Mouse (Mus musculus): ENCODE measurements around the gene Cotl1. TPM values are rescaled to one million over a fixed set of nuclear protein-coding genes. Genes with fewer than 3 reads are reported as not detected.

The Cotl1 gene
- total RNA-seq, 2 experiments from 2014 or later = 17.5 to 19.0 TPM

DNA sequence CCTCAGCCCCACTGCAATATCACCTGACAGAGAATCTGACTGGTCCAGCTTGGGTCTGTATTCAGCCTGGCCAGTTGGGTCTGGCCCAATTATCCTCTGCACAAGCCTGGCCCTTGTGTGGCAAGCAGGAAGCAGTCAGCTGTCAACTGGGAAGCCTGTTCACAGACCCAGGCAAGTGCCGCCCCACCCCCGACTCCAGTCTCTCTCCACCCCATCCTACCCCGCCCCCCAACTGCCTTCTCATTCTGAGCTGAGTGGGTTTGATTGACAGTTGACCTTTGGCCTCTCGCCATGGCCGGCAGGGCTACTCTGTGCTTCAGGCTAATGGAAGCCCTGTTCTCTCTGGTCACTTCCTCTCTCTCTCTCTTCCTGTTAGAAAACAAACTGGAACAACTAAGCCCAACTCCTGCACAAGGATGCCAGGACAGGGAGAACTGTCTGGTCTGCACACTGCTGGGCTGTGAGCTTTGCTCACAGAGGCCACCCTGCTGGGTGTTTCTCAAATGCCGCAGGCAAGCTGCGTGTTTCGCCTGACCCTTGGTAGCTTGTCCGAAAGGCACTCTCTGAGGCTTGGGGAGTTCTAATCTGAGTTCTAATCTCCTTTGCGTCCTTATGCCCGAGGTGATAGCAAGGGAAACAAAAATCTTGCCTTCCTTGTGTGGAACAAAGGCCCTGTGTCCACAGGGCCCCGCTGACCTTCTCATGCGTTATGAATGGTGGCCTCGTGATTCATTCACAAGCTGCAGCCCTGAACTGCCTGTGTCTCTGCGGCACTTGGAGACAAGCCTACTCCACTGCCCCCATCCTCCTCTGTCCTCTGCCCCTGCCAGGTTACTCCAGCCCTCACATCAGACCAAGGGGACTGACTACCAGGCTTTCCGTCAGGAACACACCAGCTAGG lies 48.3 kb downstream of the Cotl1 start:
- intact Hi-C loops (cut with DNase I) = no loop called here
- no peak for DNase-seq

DNA sequence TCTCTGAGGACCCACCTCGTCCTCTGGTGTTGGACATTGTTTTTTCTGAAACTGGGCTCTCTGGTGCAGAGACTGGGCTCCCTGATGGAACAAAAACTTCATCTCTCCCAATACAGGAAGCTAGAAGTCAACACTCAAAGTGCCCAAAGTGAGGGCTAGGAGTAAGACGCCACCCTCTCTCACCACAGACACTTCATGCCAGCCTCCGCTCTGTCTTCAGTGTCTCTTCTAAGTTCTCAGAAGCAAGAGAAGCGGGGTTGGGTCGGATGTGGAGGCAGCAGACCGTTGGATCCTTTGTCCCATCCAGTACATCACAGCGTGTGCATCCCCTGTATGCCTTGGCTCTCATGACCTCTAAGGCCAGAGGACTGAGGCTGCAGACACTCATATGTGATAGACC lies 50.8 kb downstream of the Cotl1 start:
- DNase-seq = no peak
- intact Hi-C loops (cut with DNase I) = no loop called here

DNA sequence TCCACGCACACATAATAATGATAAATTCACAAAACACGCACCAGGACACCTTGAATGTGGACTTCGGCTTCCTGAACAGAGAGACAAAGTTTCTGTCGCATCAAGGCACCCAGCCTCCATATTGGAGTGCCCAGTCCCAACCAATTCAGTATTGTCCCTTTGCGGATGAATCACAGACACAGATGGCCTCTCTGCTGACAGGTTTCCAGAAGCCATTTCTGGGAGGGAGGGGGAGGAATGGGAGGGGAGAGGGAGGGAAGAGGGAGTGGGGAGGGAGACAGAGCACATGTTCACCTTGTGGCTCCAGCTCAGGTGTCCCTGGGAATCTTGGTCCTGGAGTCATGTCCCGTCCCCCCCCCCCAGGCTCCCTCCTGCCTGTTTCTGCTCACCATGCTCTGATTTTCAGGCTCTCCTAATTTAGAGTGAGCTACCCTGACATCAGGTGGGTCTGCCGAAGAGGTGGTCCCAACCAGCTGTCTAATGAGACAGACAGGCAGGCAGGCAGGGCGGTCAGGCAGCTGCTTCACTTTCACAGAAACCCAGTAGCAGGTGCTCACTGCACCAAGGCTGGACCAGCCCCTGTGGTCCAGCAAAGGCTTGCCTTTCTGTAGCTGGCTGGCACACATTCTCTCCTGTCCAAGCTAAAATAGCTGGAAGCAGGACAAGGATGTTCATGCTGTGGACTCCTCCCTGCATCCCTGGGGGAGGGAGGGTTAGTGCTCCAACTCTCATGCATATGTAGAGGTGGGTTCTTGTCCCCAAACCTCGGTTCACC lies 51.5 kb downstream of the Cotl1 start:
- DNase-seq = no peak
- intact Hi-C loops (cut with DNase I) = no loop called here

DNA sequence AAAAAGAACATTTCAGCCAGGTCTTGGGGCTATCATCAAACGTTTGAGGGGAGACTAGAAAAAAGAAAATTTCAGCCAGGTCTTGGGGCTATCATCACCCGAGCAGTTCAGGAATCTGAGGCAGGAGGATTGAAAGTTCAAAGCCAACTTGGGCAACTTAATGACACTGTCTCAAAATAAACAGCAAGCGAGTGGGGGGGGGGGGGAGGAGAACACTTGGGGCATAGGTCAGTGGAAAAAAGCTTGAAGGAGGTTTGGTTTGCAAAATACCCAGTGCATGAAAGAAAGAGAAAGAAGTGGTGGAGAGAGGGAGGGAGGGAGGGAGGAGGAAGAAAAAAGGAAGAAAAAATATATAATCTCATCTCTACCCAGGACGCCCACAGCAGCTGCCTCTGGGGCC lies 53.0 kb downstream of the Cotl1 start:
- intact Hi-C loops (cut with DNase I) = no loop called here
- no peak for DNase-seq

DNA sequence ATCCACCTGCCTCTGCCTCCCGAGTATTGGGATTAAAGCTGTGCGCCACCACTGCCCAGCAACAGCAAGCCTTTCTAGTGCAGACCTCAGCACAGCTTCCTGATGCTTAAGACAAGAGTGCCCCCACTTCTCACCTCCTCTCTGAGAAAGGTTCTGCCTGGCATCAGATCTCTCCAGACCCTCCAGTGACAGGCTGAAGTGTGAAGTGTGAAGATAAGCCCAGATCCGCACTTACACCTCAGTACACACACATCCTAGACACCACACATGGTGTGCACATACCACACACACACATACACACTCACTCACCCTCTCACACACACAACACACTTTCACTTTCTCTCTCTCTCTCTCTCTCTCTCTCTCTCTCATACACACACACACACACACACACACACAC lies 53.5 kb downstream of the Cotl1 start:
- intact Hi-C loops (cut with DNase I) = no loop called here
- no peak for DNase-seq

DNA sequence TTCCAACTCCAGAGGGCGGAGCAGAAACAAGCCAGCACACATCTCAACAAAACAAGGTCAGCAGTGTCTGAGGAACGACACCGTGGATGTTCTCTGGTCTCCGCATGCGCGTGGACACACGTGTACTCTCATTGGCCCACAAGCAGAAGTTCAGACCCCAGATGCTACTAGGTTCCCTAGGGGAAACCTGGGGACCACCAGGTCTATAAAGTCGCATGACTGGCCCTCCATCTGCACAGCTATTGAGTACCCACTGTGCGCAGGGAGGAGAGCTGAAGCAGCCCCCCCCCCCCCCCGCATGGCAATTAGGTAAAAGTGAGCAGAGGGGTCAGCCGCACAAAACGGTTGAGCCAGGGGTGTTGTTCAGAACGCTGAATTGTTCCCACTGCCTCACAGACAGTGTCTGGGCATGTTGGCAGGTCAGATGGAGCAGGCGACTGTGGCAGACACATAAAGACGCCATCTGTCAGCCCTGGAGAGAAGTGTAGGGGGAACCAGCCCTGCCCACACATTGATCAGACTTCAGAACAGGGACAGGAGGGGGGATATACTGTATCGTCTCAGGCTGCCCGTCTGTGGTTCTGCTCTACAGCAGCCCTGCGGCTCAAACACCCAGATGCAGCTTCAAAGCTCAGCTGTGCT lies 54.5 kb downstream of the Cotl1 start:
- DNase-seq = no peak
- intact Hi-C loops (cut with DNase I) = no loop called here

DNA sequence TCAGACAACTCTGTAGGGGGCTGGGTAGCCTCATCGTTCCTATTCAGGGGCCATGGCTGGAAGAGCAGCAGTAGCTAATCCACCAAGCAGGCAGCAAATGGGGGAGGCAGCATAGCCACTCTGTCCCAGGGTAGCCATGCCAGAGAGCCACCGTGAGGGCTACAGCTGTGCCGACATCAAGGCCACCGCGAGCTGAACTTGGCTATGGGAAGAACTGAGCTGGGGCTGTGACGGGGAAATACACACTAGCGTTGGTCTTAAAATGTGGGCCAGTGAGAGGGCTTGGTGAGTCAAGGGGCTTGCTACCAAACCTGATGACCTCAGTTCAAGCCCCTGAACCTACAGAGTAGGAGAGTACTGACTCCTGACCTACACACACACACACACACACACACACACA lies 55.7 kb downstream of the Cotl1 start:
- DNase-seq = no peak
- intact Hi-C loops (cut with DNase I) = loop anchor here (5.0 kb wide), 1 partner anchor 288 kb away; no protein-coding TSS in a partner anchor

DNA sequence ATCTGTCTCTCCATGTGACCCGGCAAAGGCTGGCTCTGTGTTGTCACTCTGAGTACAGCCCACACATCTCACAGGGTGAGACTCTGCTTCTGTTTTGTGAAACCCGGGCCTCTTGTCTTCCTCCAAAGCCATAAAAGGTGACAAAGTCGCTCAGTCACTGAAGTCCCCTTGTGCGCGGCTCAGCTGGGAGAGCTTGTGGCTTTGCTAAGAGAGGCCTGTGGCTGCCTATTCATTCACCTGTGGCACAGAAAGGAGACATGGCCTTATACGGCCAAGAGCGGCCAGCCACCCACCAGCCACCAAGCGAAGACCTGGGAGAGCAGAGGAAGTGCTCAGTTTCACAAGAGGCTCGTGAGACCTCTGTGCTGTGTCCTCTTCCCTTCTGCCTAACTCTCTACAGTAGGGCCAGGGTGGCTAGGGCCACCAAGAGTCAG lies 56.2 kb downstream of the Cotl1 start:
- intact Hi-C loops (cut with DNase I) = loop anchor here (5.0 kb wide), 1 partner anchor 288 kb away; no protein-coding TSS in a partner anchor
- DNase-seq = no peak

DNA sequence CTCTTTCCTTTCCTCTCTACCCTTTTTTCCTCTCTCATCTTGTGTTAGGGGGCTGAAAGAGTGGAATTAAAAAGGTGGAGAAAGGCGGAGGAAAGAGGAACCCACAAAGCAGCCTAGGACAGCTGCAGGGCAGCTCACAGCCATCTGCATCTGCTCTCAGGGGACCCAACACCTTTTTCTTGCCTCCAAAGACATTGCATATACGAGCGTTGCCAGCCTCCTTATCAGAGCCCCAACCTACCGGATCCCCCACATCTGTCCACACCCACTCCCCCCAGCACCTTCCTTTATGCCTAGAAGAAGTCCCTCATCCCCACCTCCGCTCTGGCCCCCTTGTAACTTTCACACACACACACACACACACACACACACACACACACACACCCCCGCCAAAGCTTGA lies 56.8 kb downstream of the Cotl1 start:
- intact Hi-C loops (cut with DNase I) = loop anchor here (5.0 kb wide), 1 partner anchor 289 kb away; no protein-coding TSS in a partner anchor

DNA sequence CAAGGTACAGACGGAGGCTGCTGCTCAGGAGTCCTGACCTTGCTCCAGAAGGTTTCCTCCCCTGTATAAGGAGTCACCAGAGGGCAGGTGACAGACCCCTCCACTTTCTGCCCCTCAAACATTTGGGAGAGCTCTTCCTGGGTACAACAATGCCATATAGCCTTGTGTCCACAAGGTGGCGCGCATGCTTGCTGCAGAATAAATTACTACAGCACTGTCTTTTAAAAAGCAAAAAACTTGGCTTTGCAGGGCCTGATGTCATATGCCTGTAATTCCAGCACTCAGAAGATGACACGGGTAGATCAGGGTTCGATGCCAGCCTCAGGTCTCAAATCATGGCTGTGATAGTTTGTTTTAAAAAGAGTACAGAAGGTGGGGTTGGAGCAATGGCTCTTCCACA lies 57.6 kb downstream of the Cotl1 start:
- DNase-seq = peak; percentile 80 to 84
- intact Hi-C loops (cut with DNase I) = loop anchor here (1.0 to 5.0 kb wide), 3 partner anchors 61 to 290 kb away; no protein-coding TSS in a partner anchor

More for the DNA sequence above, 56.8 kb downstream of the Cotl1 start:
- no peak for DNase-seq

DNA sequence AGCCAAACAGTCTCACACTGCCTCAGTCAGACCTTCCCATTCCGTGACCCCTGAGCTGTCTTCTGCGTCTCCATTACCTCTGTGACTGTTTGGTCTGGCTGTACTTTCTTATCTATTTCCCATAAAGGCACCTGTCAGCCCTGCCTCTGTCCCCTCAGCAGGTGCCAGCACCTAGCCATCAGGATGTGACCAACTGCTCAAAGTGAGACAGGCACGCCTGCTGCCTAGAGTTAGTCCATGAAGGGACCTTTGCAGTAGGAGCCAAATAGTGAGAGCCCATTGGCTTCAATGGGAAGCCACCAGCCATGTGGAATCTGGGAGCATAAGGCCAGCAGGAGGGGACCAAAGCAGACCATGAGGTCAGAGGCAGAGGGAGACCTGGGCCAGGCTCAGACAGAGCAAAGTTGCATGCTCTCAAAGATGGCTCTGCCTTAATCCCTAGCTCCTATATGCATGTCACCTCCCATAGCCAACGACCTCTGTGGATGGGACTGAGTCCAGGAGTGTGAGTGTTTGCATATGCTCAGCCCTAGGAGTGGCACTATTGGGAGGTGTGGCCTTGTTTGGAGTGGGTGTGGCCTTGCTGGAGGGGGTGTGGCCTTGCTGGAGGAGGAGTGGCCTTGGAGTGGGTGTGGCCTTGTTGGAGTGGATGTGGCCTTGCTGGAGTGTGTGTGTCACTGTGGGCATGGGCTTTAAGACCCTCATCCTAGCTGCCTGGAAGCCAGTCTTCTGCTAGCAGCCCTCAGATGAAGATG lies 59.1 kb downstream of the Cotl1 start:
- intact Hi-C loops (cut with DNase I) = loop anchor here (5.0 kb wide), 1 partner anchor 291 kb away; no protein-coding TSS in a partner anchor
- no peak for DNase-seq

DNA sequence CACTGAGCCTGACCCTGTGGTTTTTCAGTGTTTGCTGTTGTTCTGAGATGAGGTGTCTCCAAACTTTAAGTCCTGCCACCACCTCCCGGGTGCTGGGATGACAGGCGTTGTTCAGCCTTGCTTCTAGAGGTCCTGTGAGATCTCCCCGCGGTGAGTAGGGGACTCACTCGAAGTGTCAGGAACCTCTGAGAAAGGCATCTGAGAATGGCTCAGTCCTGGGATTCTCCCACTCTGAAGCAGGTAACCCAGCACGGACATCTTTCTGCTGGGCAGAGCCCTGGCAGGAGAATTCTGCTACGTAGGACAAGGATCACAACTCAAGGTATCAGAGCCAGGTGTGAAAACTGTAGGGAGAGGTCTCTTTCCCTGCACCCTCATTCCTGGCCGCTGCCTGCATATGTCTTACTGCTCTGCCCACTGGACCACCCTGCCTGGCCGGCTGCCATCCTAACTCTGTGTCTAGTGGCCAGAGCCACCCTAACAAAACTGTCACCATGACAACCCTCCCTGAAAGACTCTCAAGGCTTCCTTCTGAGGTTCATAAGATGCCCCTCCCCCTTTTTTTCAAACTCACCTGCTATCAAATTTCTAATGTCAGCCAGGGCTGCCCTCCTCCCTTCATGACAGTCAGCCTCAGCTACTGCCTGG lies 59.8 kb downstream of the Cotl1 start:
- no peak for DNase-seq
- intact Hi-C loops (cut with DNase I) = loop anchor here (5.0 kb wide), 1 partner anchor 292 kb away; no protein-coding TSS in a partner anchor

DNA sequence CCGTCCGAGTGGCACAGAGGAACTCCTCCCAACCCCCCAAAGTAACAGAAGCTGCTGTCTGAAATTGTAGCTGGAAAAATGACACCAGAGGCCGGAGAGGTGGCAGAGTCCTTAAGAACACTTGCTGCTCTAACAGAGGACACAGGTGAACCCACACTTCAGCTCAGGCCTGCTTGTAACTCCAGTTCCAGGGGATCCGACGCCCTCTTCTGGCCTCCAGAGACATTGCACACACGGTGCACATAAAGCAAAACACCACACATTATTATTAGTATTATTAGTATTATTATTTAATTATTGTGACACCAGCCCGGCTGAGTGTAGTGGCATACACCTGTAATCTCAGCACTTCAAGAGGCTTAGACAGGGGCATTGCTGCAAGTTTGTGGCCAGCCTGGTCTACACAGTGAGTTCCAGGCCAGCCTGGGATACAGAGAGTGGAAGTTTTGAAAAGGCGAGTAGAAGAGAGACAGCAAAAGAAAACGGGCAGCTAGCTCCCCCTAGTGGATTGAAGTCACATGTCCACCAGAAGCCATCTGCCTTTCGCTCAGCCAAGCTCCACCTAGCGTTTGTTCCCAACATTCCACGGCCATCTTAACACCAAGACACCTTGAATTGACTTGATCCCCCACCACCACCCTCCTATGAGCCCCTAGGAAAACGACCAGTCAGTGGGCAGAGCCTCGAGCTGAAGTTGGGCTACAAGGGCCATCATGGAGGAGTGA lies 61.2 kb downstream of the Cotl1 start:
- intact Hi-C loops (cut with DNase I) = loop anchor here (1.0 kb wide), 2 partner anchors 80 to 93 kb away; no protein-coding TSS in a partner anchor
- DNase-seq = peak; percentile 80 to 82

DNA sequence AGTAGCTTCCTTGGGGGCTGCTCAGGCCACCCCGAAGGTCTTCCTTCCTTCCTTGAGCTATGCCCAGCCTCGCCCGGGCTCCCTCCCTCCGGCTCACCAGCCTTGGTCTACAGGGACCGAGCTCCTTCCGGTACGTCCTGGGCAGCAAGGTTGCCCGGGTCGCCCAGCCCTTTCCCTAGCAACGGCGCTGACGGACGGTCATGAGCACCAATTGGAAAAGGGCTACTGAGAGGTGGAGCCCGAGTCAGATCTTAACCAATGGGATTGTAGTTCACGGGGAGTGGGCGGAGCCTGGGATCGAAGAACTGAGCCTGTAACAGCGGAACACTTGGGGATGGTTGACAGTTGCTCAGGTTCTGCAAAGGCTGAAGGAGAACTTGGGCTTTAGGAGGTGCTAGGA lies 62.1 kb downstream of the Cotl1 start, which contains the start of gene Tldc1:
Gene Tldc1 (minus strand): TSS at position 154 of the 400 bp plus-strand sequence.
- peak; percentile 100 for DNase-seq
- intact Hi-C loops (cut with DNase I) = no loop called here

DNA sequence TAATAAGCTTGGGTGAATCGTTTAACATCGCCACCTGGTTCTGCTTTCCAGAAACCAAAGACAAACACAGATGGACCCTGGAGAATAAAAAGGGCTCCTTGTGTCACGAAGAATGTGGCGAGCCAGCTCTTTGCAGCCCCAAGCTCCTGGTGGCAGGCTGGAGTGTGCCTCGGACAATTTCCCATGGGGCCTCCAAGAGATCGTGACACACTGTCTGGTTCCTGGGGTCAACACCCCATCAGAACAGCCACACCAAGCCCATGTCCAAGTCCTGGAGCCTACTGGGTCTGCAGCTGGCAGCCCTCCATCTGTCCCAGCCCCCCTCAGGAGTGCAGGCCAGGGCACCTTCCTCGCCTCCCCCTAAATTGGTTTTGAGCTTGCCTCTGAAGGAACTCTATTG lies 62.6 kb downstream of the Cotl1 start:
- intact Hi-C loops (cut with DNase I) = no loop called here
- no peak for DNase-seq

DNA sequence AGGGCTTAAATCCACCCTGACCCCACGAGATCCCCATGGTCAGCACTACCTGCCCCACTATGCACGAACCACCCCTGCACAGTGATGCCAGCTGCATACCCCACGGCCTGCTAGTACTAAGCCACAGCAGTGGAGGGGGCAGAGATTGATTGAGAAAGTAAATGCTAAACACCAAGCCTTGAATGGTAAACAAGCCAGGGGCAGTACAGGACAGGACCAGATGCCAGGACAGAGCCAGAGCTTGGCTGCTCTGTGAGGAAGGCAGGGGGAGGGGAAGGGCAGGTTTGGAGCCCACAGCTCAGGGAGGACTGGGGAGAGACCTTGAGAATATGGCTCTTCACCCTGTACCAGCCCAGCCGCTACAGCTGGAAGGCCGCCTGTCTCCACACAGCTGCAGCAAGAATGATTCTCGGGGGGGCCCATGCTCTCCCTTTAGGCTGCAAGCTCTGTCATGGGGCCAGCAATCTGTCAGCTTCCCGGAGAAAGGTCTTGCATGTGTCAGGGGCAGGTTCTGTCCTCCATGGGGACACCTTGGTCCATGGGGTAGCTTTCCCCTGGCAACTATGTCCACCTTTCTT lies 63.6 kb downstream of the Cotl1 start:
- no peak for DNase-seq
- intact Hi-C loops (cut with DNase I) = no loop called here

DNA sequence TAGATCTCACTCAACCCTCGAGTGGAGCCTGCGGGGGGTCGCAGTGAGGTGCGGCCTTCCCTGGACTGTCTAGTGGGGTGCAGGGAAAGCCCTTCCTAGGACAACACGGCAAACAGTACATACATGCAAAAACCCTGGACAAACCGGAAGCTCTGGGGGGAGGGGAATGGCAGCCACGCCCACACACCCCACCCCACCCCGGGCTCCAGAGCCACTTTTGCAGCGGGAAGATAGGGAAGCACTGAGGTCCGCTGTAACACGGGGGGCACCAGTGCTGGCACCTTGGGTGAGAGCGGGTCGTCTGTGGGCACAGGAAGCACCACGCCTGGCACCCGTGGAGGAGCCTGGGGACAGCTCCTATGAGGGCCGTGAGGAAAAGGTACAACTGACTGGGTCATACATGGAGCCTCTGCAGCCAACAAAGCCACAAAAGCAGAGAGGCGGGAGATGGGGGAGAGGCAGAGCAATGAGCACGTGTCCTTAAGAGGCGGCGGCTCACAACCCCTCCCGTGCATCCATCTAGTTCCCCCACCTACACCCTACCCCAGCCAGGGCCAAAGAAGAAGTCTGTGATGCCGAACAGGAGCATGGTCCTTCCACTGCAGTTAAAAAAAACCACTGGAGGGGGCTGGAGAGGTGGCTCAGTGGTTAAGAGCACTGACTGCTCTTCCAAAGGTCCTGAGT lies 74.4 kb downstream of the Cotl1 start:
- DNase-seq = no peak
- intact Hi-C loops (cut with DNase I) = no loop called here

DNA sequence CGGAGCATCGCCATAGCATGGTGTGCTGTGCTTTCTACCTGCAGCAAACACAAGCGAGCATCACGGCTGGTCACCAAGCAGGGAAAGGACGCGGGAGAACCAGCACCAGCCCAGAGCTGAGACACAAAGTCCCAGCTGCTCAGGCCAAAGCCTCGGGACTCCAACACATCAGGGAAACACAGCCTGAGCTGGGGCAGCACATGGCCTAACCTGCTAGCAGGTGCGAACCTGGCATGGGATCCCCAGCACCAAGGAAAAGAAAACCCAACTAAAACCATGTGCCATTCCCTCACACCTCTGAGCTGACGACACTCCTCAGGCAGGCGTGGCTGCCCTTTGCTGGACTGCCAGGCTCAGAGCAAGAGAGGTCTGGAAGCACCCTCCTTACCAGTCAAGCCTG lies 75.0 kb downstream of the Cotl1 start:
- no peak for DNase-seq
- intact Hi-C loops (cut with DNase I) = no loop called here
